Mouse (Mus musculus): ENCODE measurements around the gene Vapb.
"Not testable (repeated sequence)": the region's sequence is repeated elsewhere in the genome, so short reads cannot be mapped to it uniquely, and the experiment has no call there.

Vapb gene

GRCm38 (mm10) chr2:173737222-173737989 lies at the start of gene Vapb:
Gene Vapb, plus strand, starts transcription at chr2:173737511.
- DNase-seq (ENCODE audit: low spot score in 2 of 2) = peak; percentile 99 to 100

GRCm38 (mm10) chr2:173689835-173690234 lies 47.5 kb upstream of the Vapb start:
- no peak for DNase-seq (ENCODE audit: low spot score in 2 of 2)

DNA sequence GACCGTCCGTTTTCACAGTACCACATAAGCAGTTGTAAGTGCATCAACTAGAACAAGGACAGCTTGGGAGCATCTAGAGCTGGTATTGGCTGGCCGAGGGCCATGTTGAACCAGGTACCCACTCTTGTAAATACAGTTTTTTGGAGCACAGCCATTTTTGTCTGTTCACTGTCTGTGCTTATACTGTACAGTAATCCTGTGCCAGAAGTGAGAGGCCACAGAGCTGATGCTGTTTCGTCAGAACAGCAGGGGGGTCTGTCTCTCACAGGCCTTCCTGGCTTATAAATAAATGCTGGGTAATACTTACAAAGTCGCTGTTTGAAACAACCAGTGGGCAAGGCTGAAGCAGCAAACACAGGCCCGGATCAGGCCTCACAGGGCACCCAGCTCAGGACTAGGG lies 45.6 kb upstream of the Vapb start:
- DNase-seq (ENCODE audit: low spot score in 2 of 2) = no peak

- DNase-seq (ENCODE audit: low spot score in 2 of 2) = no peak
Observed at GRCm38 (mm10) chr2:173692693-173693092, 44.6 kb upstream of the Vapb start.

DNA sequence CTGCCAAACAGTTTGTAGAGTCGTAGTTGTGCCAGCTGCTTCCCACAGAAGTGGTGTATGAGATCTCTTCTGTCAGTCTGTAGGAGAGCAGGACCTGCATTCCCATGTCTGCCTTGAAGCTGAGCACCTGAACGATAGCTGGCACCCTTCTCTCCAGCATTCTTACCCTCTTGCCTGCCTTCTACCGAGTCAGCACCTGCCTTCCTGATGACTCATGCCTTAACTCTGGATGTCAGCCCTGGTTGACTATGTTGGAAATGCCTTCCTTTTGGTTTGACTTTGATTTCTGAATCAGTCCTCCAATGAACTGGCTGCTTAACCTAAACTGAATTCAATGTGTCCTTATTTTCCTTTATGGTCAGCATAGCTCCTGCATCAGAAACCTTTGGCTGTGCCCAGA lies 38.5 kb upstream of the Vapb start:
- DNase-seq (ENCODE audit: low spot score in 2 of 2) = peak in 1 of 2 experiments; percentile 6

DNA sequence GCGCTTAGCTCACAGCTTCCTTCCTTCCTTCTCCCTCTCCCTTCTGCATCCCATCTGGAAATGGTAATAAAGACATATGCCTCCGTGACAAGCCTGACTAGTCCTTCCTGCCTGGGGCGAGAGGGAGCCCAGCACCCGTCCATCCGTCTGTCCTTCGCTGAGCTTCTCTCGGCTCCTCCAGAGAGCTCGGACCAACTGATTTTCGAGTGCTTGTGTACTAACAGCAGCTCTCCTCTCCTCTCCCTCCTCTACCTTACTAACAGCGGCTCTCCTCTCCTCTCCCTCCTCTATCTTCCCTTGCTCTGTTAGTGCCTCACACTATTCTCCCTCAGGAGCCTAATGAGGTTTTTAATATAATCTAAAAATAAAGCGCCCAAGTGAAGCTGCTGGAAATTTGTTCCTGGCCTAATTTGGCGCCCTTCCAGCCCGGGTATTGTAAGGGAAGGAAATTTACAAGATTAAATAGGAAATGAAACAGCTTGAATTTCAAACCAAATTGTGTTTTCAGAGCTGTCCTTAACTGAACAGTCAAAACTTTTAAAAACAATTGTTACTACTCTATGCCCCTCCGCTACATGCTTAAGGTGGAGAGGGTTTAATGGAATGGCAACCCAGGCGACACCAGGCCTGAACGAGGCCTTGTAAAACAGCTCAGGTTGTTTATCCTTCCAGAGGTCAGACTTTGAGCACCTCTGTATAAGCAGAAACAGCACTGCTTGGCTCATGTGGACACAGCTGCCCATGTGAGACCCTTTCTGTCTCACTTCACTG lies 35.0 kb upstream of the Vapb start:
- DNase-seq (ENCODE audit: low spot score in 2 of 2) = no peak

DNA sequence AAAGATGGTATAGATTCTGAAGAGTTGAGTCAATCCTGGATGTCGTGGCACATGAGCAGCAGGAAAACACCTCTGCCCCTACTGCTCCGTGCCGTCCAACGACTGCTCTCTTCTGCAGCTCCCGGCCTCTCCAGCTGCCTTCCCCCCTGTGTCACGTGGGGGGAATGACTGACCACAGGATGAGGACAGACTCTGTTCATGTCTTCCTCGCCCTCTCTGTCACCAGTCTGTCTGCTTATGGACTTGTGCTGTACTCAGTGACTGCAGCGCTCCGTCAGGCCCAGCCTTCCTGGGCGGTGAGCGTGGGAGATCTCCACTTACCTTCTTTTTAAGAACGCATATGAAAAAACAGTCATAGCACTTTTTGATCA lies 34.5 kb upstream of the Vapb start:
- no peak for DNase-seq (ENCODE audit: low spot score in 2 of 2)

GRCm38 (mm10) chr2:173705827-173706551 lies 31.3 kb upstream of the Vapb start:
- DNase-seq (ENCODE audit: low spot score in 2 of 2) = no peak

DNA sequence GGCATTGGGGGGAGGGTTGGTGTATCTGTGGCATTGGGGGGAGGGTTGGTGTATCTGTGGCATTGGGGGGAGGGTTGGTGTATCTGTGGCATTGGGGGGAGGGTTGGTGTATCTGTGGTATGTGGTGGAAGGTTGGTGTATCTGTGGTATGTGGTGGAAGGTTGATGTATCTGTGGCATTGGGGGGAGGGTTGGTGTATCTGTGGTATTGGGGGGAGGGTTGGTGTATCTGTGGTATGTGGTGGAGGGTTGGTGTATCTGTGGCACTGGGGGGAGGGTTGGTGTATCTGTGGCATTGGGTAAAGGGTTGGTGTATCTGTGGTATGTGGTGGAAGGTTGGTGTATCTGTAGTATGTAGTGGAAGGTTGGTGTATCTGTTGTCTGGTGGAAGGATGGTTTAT lies 29.7 kb upstream of the Vapb start:
- DNase-seq (ENCODE audit: low spot score in 2 of 2) = not testable (repeated sequence)

- DNase-seq (ENCODE audit: low spot score in 2 of 2) = no peak
Observed at GRCm38 (mm10) chr2:173710193-173710592, 27.1 kb upstream of the Vapb start.

DNA sequence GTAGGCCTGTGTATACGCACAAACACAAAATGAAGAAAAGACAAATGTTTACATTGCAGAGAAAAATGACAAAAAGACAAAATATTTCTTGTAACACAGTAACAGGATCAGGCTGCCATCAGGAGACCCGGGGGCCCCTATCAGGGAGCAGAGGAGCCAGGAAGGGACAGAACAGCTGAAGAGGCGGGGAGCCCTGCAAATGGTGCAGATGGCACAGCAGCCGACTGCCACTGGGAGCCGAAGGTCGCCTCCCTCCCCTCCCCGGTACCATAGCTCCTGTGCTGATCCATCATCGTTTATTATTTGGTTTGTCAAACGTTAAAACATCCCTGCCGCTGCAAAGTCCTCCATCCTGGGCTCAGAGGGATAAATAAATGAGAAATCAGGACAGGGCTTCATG lies 24.7 kb upstream of the Vapb start:
- no peak for DNase-seq (ENCODE audit: low spot score in 2 of 2)

DNA sequence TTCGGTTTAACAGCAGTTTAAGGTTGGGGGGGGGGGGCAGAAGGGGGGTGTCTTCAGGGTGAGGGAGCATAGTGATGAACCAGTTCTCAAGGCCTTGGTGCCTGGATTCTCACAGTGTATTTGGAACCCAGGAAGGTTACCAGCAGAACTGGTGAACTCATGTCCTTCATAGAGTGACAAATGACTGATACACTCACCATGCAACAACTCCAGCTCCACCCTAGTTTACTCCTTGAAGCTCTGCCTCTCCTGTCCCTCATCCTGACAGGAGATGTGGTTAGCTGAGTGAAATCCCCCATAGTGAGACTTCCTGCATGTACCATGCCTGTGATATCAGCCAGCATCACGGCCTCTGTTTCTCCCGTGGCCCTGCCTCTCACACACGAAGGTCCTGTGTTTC lies 24.1 kb upstream of the Vapb start:
- DNase-seq (ENCODE audit: low spot score in 2 of 2) = no peak

DNA sequence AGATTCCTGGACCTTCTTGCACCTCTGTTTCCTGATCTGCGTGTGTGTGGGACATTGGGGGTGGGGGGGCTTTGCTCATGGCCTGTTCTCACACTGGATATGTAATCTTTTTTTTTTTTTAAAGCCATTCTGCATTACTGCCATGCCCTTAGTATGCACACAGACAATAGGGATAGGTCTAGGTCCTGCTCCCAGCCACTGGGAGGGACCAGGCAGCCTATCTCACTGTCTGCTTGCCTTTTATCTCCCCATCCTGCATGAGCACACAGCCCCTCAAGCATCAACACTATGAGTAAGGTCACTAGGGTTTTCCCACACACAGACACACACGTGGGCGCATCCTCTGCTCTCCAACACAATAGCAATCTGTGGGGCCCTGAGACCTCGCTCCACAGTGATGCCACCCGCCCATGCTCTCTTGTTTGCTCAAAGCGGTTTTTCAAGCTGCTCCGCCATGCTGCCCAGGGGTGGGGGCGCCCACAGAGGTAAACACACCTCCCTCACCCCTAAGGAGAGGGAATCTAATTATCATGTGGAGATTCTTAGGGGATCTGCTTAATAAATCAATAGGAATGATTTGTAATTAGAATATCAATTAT lies 22.6 kb upstream of the Vapb start:
- DNase-seq (ENCODE audit: low spot score in 2 of 2) = no peak

DNA sequence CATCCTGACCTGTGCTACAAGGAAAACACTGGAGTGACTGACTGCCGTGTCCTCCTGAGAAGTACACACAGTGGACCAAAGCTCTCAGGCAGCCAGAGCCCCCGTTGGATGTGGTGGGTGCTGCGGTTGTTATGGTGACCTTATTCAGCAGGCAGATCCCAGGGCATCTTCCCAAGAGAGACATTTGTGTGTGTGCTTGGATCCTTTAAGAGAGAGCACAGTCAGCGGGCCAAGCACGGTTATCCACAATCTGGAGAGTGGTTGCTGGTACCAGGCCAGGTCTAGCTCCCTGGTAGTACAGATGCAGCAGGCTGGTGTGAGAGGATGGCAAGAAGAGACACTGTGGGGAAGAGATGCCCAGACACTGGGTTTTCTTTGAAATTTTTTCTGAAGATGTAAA lies 20.3 kb upstream of the Vapb start:
- no peak for DNase-seq (ENCODE audit: low spot score in 2 of 2)

- not testable (repeated sequence) for DNase-seq (ENCODE audit: low spot score in 2 of 2)
Observed at GRCm38 (mm10) chr2:173719115-173719514, 18.2 kb upstream of the Vapb start, which contains the start of gene 1700010B08Rik. Gene 1700010B08Rik, plus strand, starts transcription at chr2:173719415.

DNA sequence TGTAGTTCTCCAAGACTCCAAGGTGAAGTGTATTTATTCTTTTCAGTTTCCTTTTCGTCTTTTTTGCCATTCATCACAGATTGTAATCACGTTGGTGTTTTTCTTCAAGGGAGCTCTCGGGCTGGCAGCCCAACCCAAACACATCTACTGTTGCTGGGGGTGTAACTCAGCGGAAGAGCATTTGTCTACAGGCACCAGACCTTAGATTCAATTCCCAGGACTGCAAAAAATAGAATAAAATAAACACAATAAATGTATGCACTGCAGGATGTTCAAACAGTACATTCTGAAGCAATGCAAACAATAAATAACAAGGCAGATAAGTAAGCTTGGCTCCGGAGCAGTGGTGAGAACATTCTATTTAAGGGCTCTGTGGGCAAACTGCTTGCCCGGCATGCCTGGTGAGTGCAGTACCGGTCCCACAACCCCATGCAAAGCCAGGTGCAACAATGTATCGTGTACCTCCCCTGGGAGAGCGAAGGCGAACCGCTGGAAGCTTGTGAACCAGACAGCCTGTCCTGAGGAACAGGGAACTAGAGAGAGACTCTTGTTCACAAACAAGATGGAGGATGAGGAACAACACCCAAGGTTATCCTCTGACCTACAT lies 15.0 kb upstream of the Vapb start:
- DNase-seq (ENCODE audit: low spot score in 2 of 2) = no peak

- DNase-seq (ENCODE audit: low spot score in 2 of 2) = no peak
Observed at GRCm38 (mm10) chr2:173724382-173724781, 12.9 kb upstream of the Vapb start.

DNA sequence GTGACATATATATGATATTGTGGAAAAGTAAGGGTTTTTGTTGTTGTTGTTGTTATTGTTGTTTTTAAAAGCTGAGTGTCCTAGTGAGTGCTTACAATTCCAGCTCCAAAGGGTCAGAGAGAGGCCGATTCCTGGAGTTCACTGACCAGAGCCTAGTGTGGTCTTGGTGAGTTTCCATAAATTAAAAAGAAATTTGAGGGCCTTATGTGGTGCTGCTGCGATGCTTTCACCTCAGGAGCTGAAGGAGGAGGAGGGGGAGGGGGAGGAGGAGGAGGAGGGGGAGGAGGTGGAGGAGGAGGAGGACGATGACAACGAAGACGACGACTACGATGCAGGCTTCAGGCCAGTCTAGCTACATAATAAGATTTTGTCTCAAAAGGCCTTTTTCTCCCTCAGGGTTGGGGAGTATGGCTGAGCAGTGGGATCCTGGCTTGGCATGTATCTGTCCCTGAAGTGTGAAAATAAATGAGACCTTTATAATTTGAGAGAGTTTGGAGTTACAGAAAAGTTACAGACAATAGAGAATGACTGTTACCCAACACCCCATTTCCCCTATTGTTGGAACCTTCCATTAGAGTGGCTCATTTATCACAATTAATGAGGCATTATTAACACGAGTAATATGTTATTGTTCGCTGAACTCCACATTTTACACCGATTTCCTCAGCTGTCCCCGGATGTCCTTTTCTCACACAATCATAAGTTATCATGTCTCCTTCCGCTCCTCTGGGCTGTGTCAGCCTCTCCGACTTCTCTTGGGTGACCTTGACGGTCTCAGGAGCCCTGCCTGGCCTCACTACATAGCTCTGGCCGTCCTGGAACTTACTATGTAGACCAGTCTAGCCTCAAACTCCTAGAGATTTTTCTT lies 12.1 kb upstream of the Vapb start:
- DNase-seq (ENCODE audit: low spot score in 2 of 2) = no peak

DNA sequence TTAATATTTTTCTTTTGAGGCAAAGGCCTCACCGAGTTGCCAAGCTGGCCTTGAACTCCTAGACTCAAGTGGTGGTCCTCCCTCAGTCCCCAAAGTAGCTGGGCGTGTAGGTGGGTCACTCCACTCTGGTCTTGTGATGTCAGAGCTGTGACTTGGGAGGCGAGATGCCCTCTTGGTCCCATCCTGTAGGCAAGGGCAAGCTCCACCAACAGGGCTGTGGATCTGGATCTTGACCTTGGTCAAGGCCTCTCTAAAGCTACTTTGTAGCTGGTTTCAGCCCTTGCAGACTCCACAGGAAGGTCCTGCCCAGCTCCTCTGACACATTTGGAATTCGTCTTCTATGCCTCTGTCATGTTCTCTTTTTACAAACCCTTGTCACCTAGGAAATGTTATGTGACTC lies 11.5 kb upstream of the Vapb start:
- no peak for DNase-seq (ENCODE audit: low spot score in 2 of 2)

- DNase-seq (ENCODE audit: low spot score in 2 of 2) = peak in 1 of 2 experiments; percentile 9
Observed at GRCm38 (mm10) chr2:173730444-173730966, 6.8 kb upstream of the Vapb start.

All from frontal cortex, postnatal 36 days (tissue).